10 mouse cellular contexts compared by ENCODE assay signal in genomic region chr3:56000259-56000658, GRCm38 (mm10).
DNase-seq lines count a peak whose midpoint lies in the region; ATAC-seq and TF ChIP-seq lines count a peak whose summit lies in the region.
"Had no signal": no experiment of that assay in that cellular context is flagged by ENCODE, and none has a peak within 500 bp of the region (broad histone marks: within the 10 kb centered on the region; RNA-seq: fewer than 3 reads in every experiment).

No protein-coding gene starts in this region.

- 3% methylated on average over 1 of the region's 1 CpGs for WGBS in intestine, postnatal 0 days
- 4% methylated on average over 1 of the region's 1 CpGs for WGBS in intestine, embryonic 15.5 days

- DNase-seq in lung, postnatal 36 days, result peak; percentile 34
- no peak for DNase-seq in adrenal gland, postnatal 25 days
- no peak for DNase-seq in right cerebral cortex, postnatal 14 days
- DNase-seq in left cerebral cortex, adult 9 months (ENCODE audit: low spot score in 2 of 2), result no peak

- no peak for ATAC-seq in intestine, postnatal 0 days
- no peak for ATAC-seq in intestine, embryonic 15.5 days
- ATAC-seq in common myeloid progenitor, adult 5-6 weeks (replicated peaks; ENCODE audit: low read depth, poor library complexity, severe bottlenecking), result peak; percentile 86

- no peaks in the 10 kb centered on the region for H3K36me3 ChIP-seq in intestine, postnatal 0 days (ENCODE audit: control insufficient read depth, insufficient read depth)
- H3K36me3 ChIP-seq in intestine, embryonic 15.5 days, result no peaks in the 10 kb centered on the region
- peaks cover 3% of the 10 kb centered on the region; the same call in 1 of the 2 replicates for H3K36me3 ChIP-seq in E14TG2a.4 (ENCODE audit: insufficient read depth, low read length)
- H3K36me3 ChIP-seq: liver, embryonic 15.5 days had no signal

- no peak overlapping the region for H3K27ac ChIP-seq in intestine, postnatal 0 days (ENCODE audit: low read depth, low read length)
- H3K27ac ChIP-seq in intestine, embryonic 15.5 days, result no peak overlapping the region
- H3K27ac ChIP-seq: embryonic facial prominence, embryonic 12.5 days; liver, embryonic 15.5 days had no signal

- TF ChIP-seq CTCF in intestine, postnatal 0 days (IDR thresholded peaks at IDR 0.05; ENCODE audit: low read depth), result peak; percentile 85
- peak; percentile 55 for TF ChIP-seq CTCF in E14TG2a.4 (conservative IDR thresholded peaks at IDR 0.05; ENCODE audit: low read length)

- no peaks in the 10 kb centered on the region for H3K27me3 ChIP-seq in intestine, postnatal 0 days (replicated peaks; ENCODE audit: control insufficient read depth, insufficient read depth, low read length)
- H3K27me3 ChIP-seq in intestine, embryonic 15.5 days (replicated peaks), result no peaks in the 10 kb centered on the region
- H3K27me3 ChIP-seq in E14TG2a.4 (ENCODE audit: insufficient read depth, low read length), result no peaks in the 10 kb centered on the region
- H3K27me3 ChIP-seq: embryonic facial prominence, embryonic 12.5 days; liver, embryonic 15.5 days had no signal

- no peak overlapping the region for H3K4me2 ChIP-seq in intestine, postnatal 0 days (replicated peaks; ENCODE audit: low read depth)
- no peak overlapping the region for H3K4me2 ChIP-seq in intestine, embryonic 15.5 days (replicated peaks)
- H3K4me2 ChIP-seq: embryonic facial prominence, embryonic 12.5 days; liver, embryonic 15.5 days had no signal

- H3K9ac ChIP-seq in intestine, postnatal 0 days (ENCODE audit: low read depth, low read length), result no peak overlapping the region
- H3K9ac ChIP-seq in intestine, embryonic 15.5 days, result no peak overlapping the region
- H3K9ac ChIP-seq: embryonic facial prominence, embryonic 12.5 days; liver, embryonic 15.5 days had no signal

- no peaks in the 10 kb centered on the region for H3K9me3 ChIP-seq in intestine, postnatal 0 days (ENCODE audit: control insufficient read depth)
- no peaks in the 10 kb centered on the region for H3K9me3 ChIP-seq in intestine, embryonic 15.5 days
- H3K9me3 ChIP-seq in E14TG2a.4 (ENCODE audit: low read length), result no peaks in the 10 kb centered on the region
- H3K9me3 ChIP-seq: embryonic facial prominence, embryonic 12.5 days; liver, embryonic 15.5 days had no signal

- H3K4me1 ChIP-seq in intestine, postnatal 0 days (replicated peaks; ENCODE audit: control insufficient read depth, insufficient read depth, low read length), result no peaks in the 10 kb centered on the region
- no peaks in the 10 kb centered on the region for H3K4me1 ChIP-seq in intestine, embryonic 15.5 days (replicated peaks)
- no peaks in the 10 kb centered on the region for H3K4me1 ChIP-seq in E14TG2a.4 (replicated peaks; ENCODE audit: low read depth, low read length)
- H3K4me1 ChIP-seq: embryonic facial prominence, embryonic 12.5 days; liver, embryonic 15.5 days had no signal

- no peak overlapping the region for H3K4me3 ChIP-seq in intestine, postnatal 0 days (ENCODE audit: low read depth, low read length)
- no peak overlapping the region for H3K4me3 ChIP-seq in intestine, embryonic 15.5 days (replicated peaks)
- H3K4me3 ChIP-seq in E14TG2a.4 (replicated peaks; ENCODE audit: low read length), result no peak overlapping the region
- H3K4me3 ChIP-seq: embryonic facial prominence, embryonic 12.5 days; liver, embryonic 15.5 days had no signal
